Mouse (Mus musculus) cerebellum, postnatal 25 days (tissue): ENCODE measurements around the gene Kif3a.

ENCODE experiments used
- DNase-seq, 2 experiments: peaks; one replicate each; pipeline ENCODE4 v3.0.0; 2021; ENCODE audit warnings: mixed read lengths in 2 of 2

Kif3a gene

GRCm38 (mm10) chr11:53567224-53568014, at the start of gene Kif3a:
Kif3a (plus strand) TSS chr11:53567379.
- peak; percentile 97 for DNase-seq

- DNase-seq, result peak in 1 of 2 experiments; percentile 11
These were observed 48.4 kb upstream of the Kif3a start for GRCm38 (mm10) chr11:53518759-53519158.

- peak; percentile 82 to 85 for DNase-seq
These were observed 47.7 kb upstream of the Kif3a start, which contains the start of gene Sept8 for GRCm38 (mm10) chr11:53519207-53520121. Sept8 (plus strand) TSS chr11:53519257.

GRCm38 (mm10) chr11:53520122-53520978, 46.8 kb upstream of the Kif3a start:
- DNase-seq, result peak; percentile 83

GRCm38 (mm10) chr11:53521120-53521820, 45.9 kb upstream of the Kif3a start:
- DNase-seq, result peak; percentile 68 to 70

- peak; percentile 61 to 63 for DNase-seq
These were observed 45.4 kb upstream of the Kif3a start for GRCm38 (mm10) chr11:53521821-53522131.

- peak in 1 of 2 experiments; percentile 18 for DNase-seq
These were observed 44.8 kb upstream of the Kif3a start for GRCm38 (mm10) chr11:53522362-53522761.

- DNase-seq, result peak; percentile 84 to 86
These were observed 44.2 kb upstream of the Kif3a start for GRCm38 (mm10) chr11:53522930-53523329.

- DNase-seq, result peak; percentile 43 to 54
These were observed 43.4 kb upstream of the Kif3a start for GRCm38 (mm10) chr11:53523545-53524405.

- DNase-seq, result peak in 1 of 2 experiments; percentile 64
These were observed 42.3 kb upstream of the Kif3a start for GRCm38 (mm10) chr11:53524905-53525304.

- no peak for DNase-seq
These were observed 41.7 kb upstream of the Kif3a start for GRCm38 (mm10) chr11:53525461-53525860.

- peak; percentile 34 to 61 for DNase-seq
These were observed 38.6 kb upstream of the Kif3a start for GRCm38 (mm10) chr11:53528397-53529252.

GRCm38 (mm10) chr11:53529253-53529557, 38.0 kb upstream of the Kif3a start:
- DNase-seq, result peak; percentile 87 to 89

GRCm38 (mm10) chr11:53530001-53530400, 37.2 kb upstream of the Kif3a start:
- peak in 1 of 2 experiments; percentile 39 for DNase-seq

- DNase-seq, result peak in 1 of 2 experiments; percentile 24
These were observed 35.5 kb upstream of the Kif3a start for GRCm38 (mm10) chr11:53531578-53532230.

- DNase-seq, result no peak
These were observed 35.0 kb upstream of the Kif3a start for GRCm38 (mm10) chr11:53532231-53532620.

- DNase-seq, result peak; percentile 71 to 77
These were observed 28.1 kb upstream of the Kif3a start for GRCm38 (mm10) chr11:53539002-53539491.

GRCm38 (mm10) chr11:53540394-53540793, 26.8 kb upstream of the Kif3a start:
- peak; percentile 23 to 43 for DNase-seq

GRCm38 (mm10) chr11:53541222-53541621, 26.0 kb upstream of the Kif3a start:
- peak; percentile 52 to 65 for DNase-seq
